Mouse (Mus musculus): Measurements from ENCODE around the gene Rpl24. TPM values are rescaled to one million over a fixed set of nuclear protein-coding genes. Genes with fewer than 3 reads are reported as not detected.
"Not testable (repeated sequence)": the region's sequence is repeated elsewhere in the genome, so short reads cannot be mapped to it uniquely, and the experiment has no call there.

Rpl24 gene
- total RNA-seq (2021), result 100 to 1,000 TPM; 399 to 405 TPM
- long read RNA-seq, experiment 1, transcript Rpl24-204 (5 exons, 639 nt), result minor isoform, 9 of 128 reads
- long read RNA-seq, experiment 1, transcript Rpl24-201 (6 exons, 677 nt), result major isoform, 105 of 128 reads
- long read RNA-seq, experiment 1, partial matches to known transcripts, result 5 of 128 reads
- long read RNA-seq, experiment 1, other reads (novel, unspliced or antisense), result 7 of 128 reads
- long read RNA-seq, experiment 2, transcript Rpl24-201 (6 exons, 677 nt), result major isoform, 158 of 176 reads
- long read RNA-seq, experiment 2, transcript Rpl24-204 (5 exons, 639 nt), result minor isoform, 13 of 176 reads
- long read RNA-seq, experiment 2, partial matches to known transcripts, result 2 of 176 reads
- long read RNA-seq, experiment 2, other reads (novel, unspliced or antisense), result 3 of 176 reads

GRCm38 (mm10) chr16:55966212-55966871 is at the start of gene Rpl24:
Gene Rpl24, plus strand, starts transcription at chr16:55966275.
- Histone ChIP-seq H3K4me3 (peak within 1 kb of the TSS; percentile 84), H3K27ac (peak within 1 kb of the TSS; percentile 84)
- peak; percentile 95 to 98 for DNase-seq (ENCODE audit: low spot score in 2 of 2)
- no peak for TF ChIP-seq CTCF (conservative IDR thresholded peaks at IDR 0.05)

DNA sequence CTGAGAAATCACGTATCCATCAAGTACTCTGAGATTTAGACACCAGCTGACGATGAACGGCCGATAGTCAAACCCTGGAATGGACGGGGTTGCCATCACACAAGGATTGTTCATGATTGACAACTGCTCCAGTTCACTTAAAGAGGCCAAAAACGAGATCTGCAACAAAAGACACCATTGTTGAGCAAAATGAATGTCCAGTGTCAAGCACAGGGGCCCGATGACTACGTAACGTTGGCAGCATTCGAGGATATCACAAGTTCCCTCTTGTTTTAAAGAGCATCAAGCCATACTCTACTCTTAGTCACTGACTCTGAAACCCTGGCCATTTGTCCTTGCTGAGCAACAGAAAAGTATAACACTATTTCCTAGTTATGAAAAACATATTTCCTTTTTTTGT is 44.0 kb upstream of the Rpl24 start:
- peak overlapping the region; percentile 43; the same call in 1 of the 2 replicates for H3K27ac ChIP-seq
- no peak for DNase-seq (ENCODE audit: low spot score in 2 of 2)
- no peak overlapping the region for H3K4me3 ChIP-seq
- no peak for TF ChIP-seq CTCF (conservative IDR thresholded peaks at IDR 0.05)

GRCm38 (mm10) chr16:55924010-55924409 is 42.1 kb upstream of the Rpl24 start:
- H3K4me3 ChIP-seq, result no peak overlapping the region
- no peak overlapping the region for H3K27ac ChIP-seq
- TF ChIP-seq CTCF (conservative IDR thresholded peaks at IDR 0.05), result no peak
- no peak for DNase-seq (ENCODE audit: low spot score in 2 of 2)

DNA sequence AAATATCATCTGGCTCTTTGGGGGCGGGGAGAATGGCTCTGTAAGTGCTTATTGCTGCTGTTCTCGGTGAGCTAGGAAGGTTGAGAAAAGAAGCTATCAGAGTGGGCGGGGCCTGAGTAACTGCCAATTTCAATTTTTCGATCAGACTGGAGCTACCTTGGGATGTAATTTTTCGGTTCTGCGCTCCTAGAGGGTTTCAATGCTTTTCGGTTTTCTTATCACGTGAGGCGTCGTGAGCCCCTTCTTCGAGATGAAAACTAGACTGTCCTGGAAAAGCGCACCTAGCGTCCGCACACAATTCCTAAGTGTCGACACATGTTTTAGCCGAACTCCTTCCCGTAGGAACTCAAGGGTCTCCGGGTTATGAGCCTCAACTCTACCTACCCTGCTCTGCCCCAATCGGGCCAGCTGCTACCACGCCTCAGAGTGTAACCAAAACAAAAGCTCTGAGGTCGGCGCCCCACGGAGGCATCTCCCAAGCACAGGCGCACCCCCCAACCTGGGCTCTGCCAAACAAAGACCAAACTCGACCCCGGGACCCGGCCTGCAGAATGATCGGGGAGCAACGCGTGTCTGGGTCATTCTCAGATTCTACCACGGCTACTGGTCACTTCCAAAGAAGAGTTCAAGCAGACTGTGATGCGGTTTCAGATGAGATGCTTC is 32.3 kb upstream of the Rpl24 start:
- Histone ChIP-seq H3K4me3 (peak overlapping the region; percentile 80), H3K27ac (peak overlapping the region; percentile 89)
- peak; percentile 10 to 25 for DNase-seq (ENCODE audit: low spot score in 2 of 2)
- TF ChIP-seq CTCF (conservative IDR thresholded peaks at IDR 0.05), result peak; percentile 28; the same call in 1 of the 2 replicates

GRCm38 (mm10) chr16:55934453-55935037 is 31.5 kb upstream of the Rpl24 start, which contains the start of gene Cep97:
Gene Cep97, minus strand, starts transcription at chr16:55934855.
- Histone ChIP-seq H3K4me3 (peak within 1 kb of the TSS; percentile 80), H3K27ac (peak within 1 kb of the TSS; percentile 89)
- DNase-seq (ENCODE audit: low spot score in 2 of 2), result peak; percentile 86 to 96
- TF ChIP-seq CTCF (conservative IDR thresholded peaks at IDR 0.05), result no peak; the same call in 1 of the 2 replicates

GRCm38 (mm10) chr16:55938761-55939160 is 27.3 kb upstream of the Rpl24 start:
- TF ChIP-seq CTCF (conservative IDR thresholded peaks at IDR 0.05), result no peak
- Histone ChIP-seq H3K4me3 (no peak overlapping the region), H3K27ac (no peak overlapping the region)
- no peak for DNase-seq (ENCODE audit: low spot score in 2 of 2)

- no peak for DNase-seq (ENCODE audit: low spot score in 2 of 2)
- H3K27ac ChIP-seq, result no peak overlapping the region
- no peak overlapping the region for H3K4me3 ChIP-seq
- no peak for TF ChIP-seq CTCF (conservative IDR thresholded peaks at IDR 0.05)
Observed at GRCm38 (mm10) chr16:55939703-55940102, 26.4 kb upstream of the Rpl24 start.

DNA sequence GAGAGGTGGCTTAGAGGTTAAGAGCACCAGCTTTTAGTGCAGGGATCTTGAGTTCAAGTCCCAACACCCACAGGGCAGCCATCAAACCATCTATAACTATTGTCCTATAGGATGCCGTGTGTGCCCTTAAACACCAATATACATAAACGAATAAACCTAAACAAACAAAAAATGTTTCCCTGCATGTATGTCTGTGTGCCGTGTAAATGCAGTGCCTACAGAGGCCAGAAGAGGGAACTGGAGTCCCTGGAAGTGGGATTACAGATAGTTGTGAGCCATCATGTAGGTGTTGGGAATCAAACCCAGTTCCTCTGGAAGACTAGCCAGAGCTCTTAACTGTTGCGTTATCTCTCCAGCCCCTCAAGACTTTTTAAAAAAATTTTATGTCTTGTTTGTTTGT is 25.3 kb upstream of the Rpl24 start:
- H3K27ac ChIP-seq, result no peak overlapping the region
- no peak; the same call in 1 of the 2 replicates for TF ChIP-seq CTCF (conservative IDR thresholded peaks at IDR 0.05)
- no peak overlapping the region for H3K4me3 ChIP-seq
- DNase-seq (ENCODE audit: low spot score in 2 of 2), result no peak

DNA sequence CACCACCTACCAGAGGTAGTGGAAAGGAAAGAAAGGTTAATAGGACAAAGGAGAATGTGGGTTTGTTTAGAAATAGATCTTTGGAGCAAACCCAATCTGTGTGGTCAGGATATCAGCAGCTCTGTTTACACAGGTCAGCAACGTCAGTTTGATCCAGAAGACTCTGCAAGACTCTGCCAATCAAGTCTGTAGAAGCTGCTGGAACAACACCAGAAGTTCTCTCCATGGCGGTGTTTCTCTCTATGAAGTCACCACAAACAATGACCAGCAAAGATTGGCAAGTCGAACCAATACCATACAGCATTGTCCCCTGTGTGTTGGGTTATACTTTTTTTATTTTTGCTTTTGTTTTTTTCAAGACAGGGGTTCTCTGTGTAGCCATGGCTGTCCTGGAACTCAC is 18.8 kb upstream of the Rpl24 start:
- TF ChIP-seq CTCF (conservative IDR thresholded peaks at IDR 0.05), result no peak
- Histone ChIP-seq H3K27ac (no peak overlapping the region), H3K4me3 (no peak overlapping the region)
- no peak for DNase-seq (ENCODE audit: low spot score in 2 of 2)

DNA sequence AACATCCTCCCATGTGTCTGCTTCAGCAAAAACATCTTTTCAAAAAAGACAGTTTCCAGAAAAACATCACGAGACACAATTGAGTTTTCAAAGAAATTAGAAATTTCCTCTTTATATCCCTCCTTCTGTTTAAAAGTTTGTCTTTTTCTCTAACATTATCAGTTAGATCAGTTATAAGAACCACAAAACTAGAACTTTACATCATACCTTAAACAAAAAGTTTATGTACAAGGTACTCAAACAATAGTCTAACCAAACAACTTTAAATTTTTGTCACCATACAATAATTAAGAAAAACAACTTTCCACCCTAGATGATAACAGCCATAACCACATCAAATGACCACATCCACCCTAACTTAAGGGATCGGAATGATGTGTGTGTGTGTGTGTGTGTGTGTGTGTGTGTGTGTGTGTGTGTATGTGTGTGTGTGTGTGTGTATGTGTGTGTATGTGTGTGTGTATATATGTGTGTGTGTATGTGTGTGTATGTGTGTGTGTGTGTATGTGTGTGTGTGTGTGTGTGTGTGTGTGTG is 18.1 kb upstream of the Rpl24 start:
- not testable (repeated sequence) for H3K27ac ChIP-seq; DNase-seq (ENCODE audit: low spot score in 2 of 2); H3K4me3 ChIP-seq

GRCm38 (mm10) chr16:55948963-55949362 is 17.1 kb upstream of the Rpl24 start:
- no peak for TF ChIP-seq CTCF (conservative IDR thresholded peaks at IDR 0.05)
- Histone ChIP-seq H3K27ac (no peak overlapping the region), H3K4me3 (no peak overlapping the region)
- DNase-seq (ENCODE audit: low spot score in 2 of 2), result no peak

DNA sequence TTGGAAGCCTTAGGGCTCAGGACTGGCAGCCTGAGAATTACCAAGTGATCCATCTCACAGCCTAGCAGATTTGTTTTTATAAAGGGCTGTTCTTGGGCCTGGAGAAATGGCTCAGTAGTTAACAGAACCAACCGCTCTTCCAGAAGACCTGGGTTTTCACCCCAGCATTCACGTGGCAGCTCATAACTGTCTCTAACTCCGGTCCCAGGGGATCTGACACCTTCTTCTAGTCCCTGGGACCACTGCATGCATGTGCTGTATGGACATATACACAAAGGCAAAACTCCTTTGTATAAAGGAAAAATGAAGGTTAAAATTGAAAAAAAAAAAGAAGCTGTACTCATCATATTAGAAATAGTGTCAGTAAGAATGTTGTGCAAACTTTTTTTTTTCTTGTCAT is 15.6 kb upstream of the Rpl24 start:
- no peak for TF ChIP-seq CTCF (conservative IDR thresholded peaks at IDR 0.05)
- Histone ChIP-seq H3K27ac (peak overlapping the region; percentile 69), H3K4me3 (no peak overlapping the region)
- no peak for DNase-seq (ENCODE audit: low spot score in 2 of 2)

Measured in layer of hippocampus, adult 2 months (tissue).